Mouse (Mus musculus) hindbrain, embryonic 13.5 days (tissue): ENCODE results near the gene Ist1. TPM values are rescaled to one million over a fixed set of nuclear protein-coding genes. Genes with fewer than 3 reads are reported as not detected.

ENCODE experiments used
- ATAC-seq: fragments of 200-750 bp; cut with Nextera tagmentation; 2 replicates; pipeline ENCODE4 v1.8.0; 2017; ENCODE audit warnings: moderate TSS enrichment; ENCODE audit not compliant: low FRiP score
- H3K27ac ChIP-seq: fragments of 300-500 bp; sonication (generic); 2 replicates; pipeline ENCODE4 v1.5.1; 2015; ENCODE audit warnings: inconsistent platforms, mild to moderate bottlenecking, moderate library complexity
- H3K27me3 ChIP-seq: fragments of 300-500 bp; sonication (generic); 2 replicates; pipeline ENCODE4 v1.6.1; 2015; ENCODE audit warnings: mild to moderate bottlenecking, inconsistent platforms
- H3K36me3 ChIP-seq: fragments of 300-500 bp; sonication (generic); 2 replicates; pipeline ENCODE4 v1.6.1; 2015; ENCODE audit warnings: mild to moderate bottlenecking, inconsistent platforms
- H3K4me1 ChIP-seq: fragments of 300-500 bp; sonication (generic); replicated peaks from 2 replicates; pipeline ENCODE4 v1.6.1; 2015; ENCODE audit warnings: inconsistent platforms
- H3K4me2 ChIP-seq: fragments of 300-500 bp; sonication (generic); 2 replicates; pipeline ENCODE4 v1.6.1; 2015; ENCODE audit warnings: inconsistent platforms, mild to moderate bottlenecking, moderate library complexity
- H3K4me3 ChIP-seq: fragments of 300-500 bp; sonication (generic); 2 replicates; pipeline ENCODE4 v1.5.1; 2015; ENCODE audit warnings: mild to moderate bottlenecking, inconsistent platforms
- H3K9ac ChIP-seq: fragments of 300-500 bp; sonication (generic); 2 replicates; pipeline ENCODE4 v1.6.1; 2015; ENCODE audit warnings: mild to moderate bottlenecking, inconsistent platforms
- H3K9me3 ChIP-seq: fragments of 300-500 bp; sonication (generic); 2 replicates; pipeline ENCODE4 v1.6.1; 2016; ENCODE audit warnings: inconsistent platforms
- WGBS: fragments of 180-500 bp; shearing (Covaris S2); methylation state at CpG from one replicate; pipeline ENCODE4 v1.1.7; 2015; 5-methylcytosine and 5-hydroxymethylcytosine counted together
- polyA plus RNA-seq: library from polyadenylated mRNA; unstranded; fragments of >200 nt; fragmentation: Nextera tagmentation; extraction: Ambion mirVana; gene quantifications from 2 replicates; pipeline ENCODE4 v1.2.1, GENCODE M21; 2015

The Ist1 gene
- polyA plus RNA-seq, 1 experiment from 2014 or later: 182 TPM

GRCm38 (mm10) chr8:109705320-109706075, 12.4 kb upstream of the Ist1 start, which contains the start of gene Zfp821:
Zfp821 (plus strand) TSS chr8:109705546.
- Histone ChIP-seq H3K4me3 (peak within 1 kb of the TSS; percentile 96), H3K9me3 (no peaks in the 10 kb centered on the region), H3K36me3 (peaks cover 29% of the 10 kb centered on the region), H3K27me3 (peaks cover 17% of the 10 kb centered on the region), H3K4me2 (peak within 1 kb of the TSS; percentile 88), H3K4me1 (peaks cover 32% of the 10 kb centered on the region), H3K27ac (peak within 1 kb of the TSS; percentile 99), H3K9ac (peak within 1 kb of the TSS; percentile 99)
- WGBS: under 1% methylated on average over 52 of the region's 100 CpGs
- ATAC-seq: peak; percentile 86

GRCm38 (mm10) chr8:109704565-109705319, 11.7 kb upstream of the Ist1 start:
- H3K4me2 ChIP-seq: peak overlapping the region; percentile 88
- 12% methylated on average over 24 of the region's 24 CpGs for WGBS
- no peaks in the 10 kb centered on the region for H3K9me3 ChIP-seq
- peak overlapping the region; percentile 96 for H3K4me3 ChIP-seq
- ATAC-seq: peak; percentile 52
- H3K9ac ChIP-seq: peak overlapping the region; percentile 99
- H3K36me3 ChIP-seq: peaks cover 21% of the 10 kb centered on the region
- H3K27ac ChIP-seq: peak overlapping the region; percentile 99
- H3K27me3 ChIP-seq: peaks cover 17% of the 10 kb centered on the region
- H3K4me1 ChIP-seq: peaks cover 32% of the 10 kb centered on the region

- Histone ChIP-seq H3K36me3 (no peaks in the 10 kb centered on the region), H3K4me3 (no peak overlapping the region), H3K9ac (no peak overlapping the region), H3K9me3 (no peaks in the 10 kb centered on the region), H3K4me2 (no peak overlapping the region), H3K4me1 (peaks cover 9% of the 10 kb centered on the region), H3K27me3 (peaks cover 14% of the 10 kb centered on the region), H3K27ac (no peak overlapping the region)
- ATAC-seq: no peak
- WGBS: 79% methylated on average over 3 of the region's 3 CpGs
Measured at GRCm38 (mm10) chr8:109698477-109698876, 5.4 kb upstream of the Ist1 start.

GRCm38 (mm10) chr8:109697754-109698153, 4.7 kb upstream of the Ist1 start:
- Histone ChIP-seq H3K4me1 (peaks cover 9% of the 10 kb centered on the region), H3K27ac (no peak overlapping the region), H3K36me3 (no peaks in the 10 kb centered on the region), H3K27me3 (peaks cover 8% of the 10 kb centered on the region; the same call in 1 of the 2 replicates), H3K4me3 (no peak overlapping the region), H3K9ac (no peak overlapping the region), H3K4me2 (no peak overlapping the region), H3K9me3 (no peaks in the 10 kb centered on the region)
- WGBS: 65% methylated on average over 1 of the region's 1 CpGs
- ATAC-seq: no peak

- Histone ChIP-seq H3K27me3 (no peaks in the 10 kb centered on the region; the same call in 1 of the 2 replicates), H3K4me1 (peaks cover 31% of the 10 kb centered on the region), H3K9me3 (no peaks in the 10 kb centered on the region), H3K36me3 (no peaks in the 10 kb centered on the region), H3K27ac (no peak overlapping the region), H3K4me3 (peak overlapping the region; percentile 100; the same call in 1 of the 2 replicates), H3K9ac (no peak overlapping the region), H3K4me2 (peak overlapping the region; percentile 65)
- no peak for ATAC-seq
- WGBS: 56% methylated on average over 6 of the region's 6 CpGs
Measured at GRCm38 (mm10) chr8:109694154-109694553, 1.1 kb upstream of the Ist1 start.

GRCm38 (mm10) chr8:109692443-109693145, 466 bp downstream of the Ist1 start:
- Histone ChIP-seq H3K9ac (peak overlapping the region; percentile 99), H3K36me3 (no peaks in the 10 kb centered on the region; the same call in 1 of the 2 replicates), H3K27ac (peak overlapping the region; percentile 91), H3K4me3 (peak overlapping the region; percentile 100), H3K4me2 (peak overlapping the region; percentile 74), H3K9me3 (no peaks in the 10 kb centered on the region), H3K27me3 (no peaks in the 10 kb centered on the region; the same call in 1 of the 2 replicates), H3K4me1 (peaks cover 34% of the 10 kb centered on the region)
- 0% methylated on average over 38 of the region's 38 CpGs for WGBS
- peak; percentile 75 for ATAC-seq

GRCm38 (mm10) chr8:109691769-109692168, 1.3 kb downstream of the Ist1 start:
- Histone ChIP-seq H3K27me3 (no peaks in the 10 kb centered on the region; the same call in 1 of the 2 replicates), H3K9me3 (no peaks in the 10 kb centered on the region), H3K36me3 (no peaks in the 10 kb centered on the region; the same call in 1 of the 2 replicates), H3K9ac (peak overlapping the region; percentile 99), H3K4me3 (peak overlapping the region; percentile 100), H3K4me2 (peak overlapping the region; percentile 74), H3K4me1 (peaks cover 34% of the 10 kb centered on the region), H3K27ac (no peak overlapping the region)
- no peak for ATAC-seq
- 54% methylated on average over 5 of the region's 5 CpGs for WGBS

- Histone ChIP-seq H3K4me2 (no peak overlapping the region), H3K9ac (no peak overlapping the region), H3K9me3 (no peaks in the 10 kb centered on the region), H3K4me3 (no peak overlapping the region), H3K27ac (no peak overlapping the region), H3K4me1 (peaks cover 36% of the 10 kb centered on the region), H3K36me3 (peaks cover 16% of the 10 kb centered on the region), H3K27me3 (no peaks in the 10 kb centered on the region)
- 90% methylated on average over 5 of the region's 5 CpGs for WGBS
- ATAC-seq: no peak
Measured at GRCm38 (mm10) chr8:109687248-109687647, 5.8 kb downstream of the Ist1 start.

- Histone ChIP-seq H3K4me3 (no peak overlapping the region), H3K4me1 (peaks cover 10% of the 10 kb centered on the region; the same call in 1 of the 2 replicates), H3K9ac (no peak overlapping the region), H3K4me2 (no peak overlapping the region), H3K36me3 (peaks cover 64% of the 10 kb centered on the region), H3K27me3 (no peaks in the 10 kb centered on the region), H3K27ac (no peak overlapping the region), H3K9me3 (no peaks in the 10 kb centered on the region)
- 97% methylated on average over 5 of the region's 5 CpGs for WGBS
- no peak for ATAC-seq
Measured at GRCm38 (mm10) chr8:109682120-109682519, 10.9 kb downstream of the Ist1 start.

- H3K27me3 ChIP-seq: no peaks in the 10 kb centered on the region
- H3K27ac ChIP-seq: no peak overlapping the region
- no peak overlapping the region for H3K4me2 ChIP-seq
- WGBS: 82% methylated on average over 3 of the region's 3 CpGs
- ATAC-seq: no peak
- H3K9me3 ChIP-seq: no peaks in the 10 kb centered on the region
- H3K9ac ChIP-seq: no peak overlapping the region
- H3K4me3 ChIP-seq: no peak overlapping the region
- H3K4me1 ChIP-seq: peaks cover 10% of the 10 kb centered on the region; the same call in 1 of the 2 replicates
- H3K36me3 ChIP-seq: peaks cover 70% of the 10 kb centered on the region
Measured at GRCm38 (mm10) chr8:109681535-109681934, 11.5 kb downstream of the Ist1 start.

- WGBS: 97% methylated on average over 9 of the region's 9 CpGs
- H3K4me1 ChIP-seq: no peaks in the 10 kb centered on the region
- no peak overlapping the region for H3K4me2 ChIP-seq
- no peaks in the 10 kb centered on the region for H3K9me3 ChIP-seq
- H3K27me3 ChIP-seq: no peaks in the 10 kb centered on the region
- H3K9ac ChIP-seq: no peak overlapping the region
- H3K36me3 ChIP-seq: peaks cover 97% of the 10 kb centered on the region
- no peak for ATAC-seq
- no peak overlapping the region for H3K4me3 ChIP-seq
- H3K27ac ChIP-seq: no peak overlapping the region
Measured at GRCm38 (mm10) chr8:109675896-109676643, 17.0 kb downstream of the Ist1 start.
